Mouse (Mus musculus): ENCODE data around the gene Rcsd1. TPM values are rescaled to one million over a fixed set of nuclear protein-coding genes. Genes with fewer than 3 reads are reported as not detected.
A peak's percentile ranks its signal among the peaks of the same experiment; 100 is the strongest.

The Rcsd1 gene
- total and polyA plus RNA-seq, 3 experiments = 22.7 to 81.1 (median 35.7) TPM

DNA sequence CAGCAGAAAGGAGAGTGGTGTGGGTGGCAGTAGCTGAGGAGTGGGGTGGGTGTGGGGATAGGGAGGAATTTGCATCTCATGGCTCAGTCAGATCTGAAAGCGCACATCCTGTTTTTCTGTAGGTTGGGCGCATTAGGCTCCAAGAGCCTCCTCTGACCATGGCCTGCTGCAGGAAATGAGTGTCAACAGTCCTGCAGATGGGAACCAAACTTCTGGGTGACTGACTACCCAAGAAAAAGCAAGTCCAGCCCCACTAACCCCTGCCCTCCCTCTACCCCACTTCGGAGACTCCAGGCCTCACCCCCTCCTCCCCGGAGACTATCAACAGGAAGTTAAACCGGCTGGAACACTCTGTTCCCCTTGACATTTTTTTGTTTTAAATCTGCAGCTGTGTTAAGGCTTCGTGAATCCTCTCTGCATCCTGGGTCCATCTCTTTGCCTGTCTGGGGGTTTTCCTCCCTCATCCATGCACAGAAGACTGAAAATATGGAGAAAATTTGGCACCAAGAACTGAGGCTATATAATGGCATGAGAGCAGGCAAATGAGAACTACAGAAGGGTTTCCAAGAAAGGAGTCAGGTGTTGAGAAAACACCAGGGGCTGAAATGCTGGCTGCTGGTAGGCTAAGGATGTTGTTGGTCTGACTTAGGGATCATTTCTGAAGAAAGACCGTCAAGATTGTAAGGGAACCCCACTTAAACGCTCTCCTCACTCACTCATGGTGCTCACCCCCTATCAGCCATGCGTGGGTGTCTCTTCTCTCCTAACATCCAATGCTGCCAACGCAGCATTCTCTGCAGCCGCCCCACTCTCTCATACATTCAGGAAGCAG, 8.4 kb upstream of the Rcsd1 start:
- H3K4me3 ChIP-seq (replicated peaks in 1 of 3; ENCODE audit: low read depth in 2 of 3, low read length in 2 of 3, poor library complexity in 1 of 3) = peak overlapping the region; percentile 28 to 40 (median 37)
- dilution Hi-C loops (cut with MboI; ENCODE audit: extremely low pct_ligation_motif_present, extremely low pct_unique_long_range_greater_than_20kb, low sequenced_read_pairs) (no loop called here), in situ Hi-C loops (cut with MboI; ENCODE audit: low pct_ligation_motif_present, low pct_unique_long_range_greater_than_20kb, low sequenced_read_pairs) (no loop called here)
- DNase-seq (ENCODE audit: extremely low read depth) = peak; percentile 76
- peak overlapping the region; percentile 21 for H3K9ac ChIP-seq (ENCODE audit: insufficient read depth, low read depth)
- H3K27ac ChIP-seq (ENCODE audit: insufficient read depth, low read depth) = peak overlapping the region; percentile 56
- TF ChIP-seq MAX (IDR thresholded peaks at IDR 0.05; ENCODE audit: low read length) = no peak; the same call in none of the 2 replicates
- TF ChIP-seq ETS1 (conservative IDR thresholded peaks at IDR 0.05; ENCODE audit: low read depth, low read length) = no peak
- no peak for TF ChIP-seq ZC3H11A (IDR thresholded peaks at IDR 0.05; ENCODE audit: low read depth, low read length)
- no peak for TF ChIP-seq NELFE (IDR thresholded peaks at IDR 0.05; ENCODE audit: low read depth, low read length)
- no peak for TF ChIP-seq USF2 (conservative IDR thresholded peaks at IDR 0.05; ENCODE audit: low read depth, low read length)
- TF ChIP-seq SMC3 (IDR thresholded peaks at IDR 0.05; ENCODE audit: low read depth, low read length) = no peak
- peak; percentile 51; the same call in 1 of the 2 replicates for TF ChIP-seq TBP (conservative IDR thresholded peaks at IDR 0.05; ENCODE audit: low read depth, low read length)
- no peak for TF ChIP-seq RCOR1 (conservative IDR thresholded peaks at IDR 0.05; ENCODE audit: low read depth, low read length)
- no peak for TF ChIP-seq CTCF (conservative IDR thresholded peaks at IDR 0.05 in 1 of 2, IDR thresholded peaks at IDR 0.05 in 1 of 2; ENCODE audit: low read depth in 2 of 2, low read length in 2 of 2)
- TF ChIP-seq MAZ (IDR thresholded peaks at IDR 0.05; ENCODE audit: low read depth, low read length) = peak; percentile 66
- TF ChIP-seq POLR2AphosphoS2 (IDR thresholded peaks at IDR 0.05; ENCODE audit: low read depth, low read length) = no peak
- no peak for TF ChIP-seq SIN3A (IDR thresholded peaks at IDR 0.05; ENCODE audit: low read length)
- TF ChIP-seq RAD21 (IDR thresholded peaks at IDR 0.05; ENCODE audit: low read depth, low read length) = no peak; the same call in 1 of the 2 replicates
- TF ChIP-seq JUN (IDR thresholded peaks at IDR 0.05; ENCODE audit: insufficient read depth, low read depth, low read length) = no peak
- TF ChIP-seq IRF4 (IDR thresholded peaks at IDR 0.05; ENCODE audit: low read depth, low read length) = peak; percentile 49
- peak; percentile 57; the same call in 1 of the 2 replicates for TF ChIP-seq EP300 (IDR thresholded peaks at IDR 0.05; ENCODE audit: low read length)
- TF ChIP-seq UBTF (IDR thresholded peaks at IDR 0.05; ENCODE audit: low read depth, low read length) = no peak
- TF ChIP-seq CHD1 (IDR thresholded peaks at IDR 0.05; ENCODE audit: low read depth, low read length) = no peak
- no peak for TF ChIP-seq MYC (IDR thresholded peaks at IDR 0.05; ENCODE audit: low read depth, low read length)
- no peak for TF ChIP-seq MEF2A (IDR thresholded peaks at IDR 0.05; ENCODE audit: borderline replicate concordance, low read depth, low read length)
- peak; percentile 57 for TF ChIP-seq POLR2A (IDR thresholded peaks at IDR 0.05; ENCODE audit: low read depth, low read length)
- peak; percentile 54; the same call in 1 of the 2 replicates for TF ChIP-seq TCF12 (IDR thresholded peaks at IDR 0.05; ENCODE audit: low read depth, low read length)
- TF ChIP-seq BHLHE40 (IDR thresholded peaks at IDR 0.05; ENCODE audit: low read depth, low read length) = 0 out of 2 replicates have a peak, but pooled peaks have one; percentile 36
- peak; percentile 64 for TF ChIP-seq CHD2 (IDR thresholded peaks at IDR 0.05; ENCODE audit: low read length)
- TF ChIP-seq PAX5 (IDR thresholded peaks at IDR 0.05; ENCODE audit: low read length) = no peak
- TF ChIP-seq JUND (conservative IDR thresholded peaks at IDR 0.05; ENCODE audit: low read depth, low read length) = no peak
- peak; percentile 71 for TF ChIP-seq ZNF384 (IDR thresholded peaks at IDR 0.05; ENCODE audit: low read depth, low read length)
- TF ChIP-seq NRF1 (IDR thresholded peaks at IDR 0.05; ENCODE audit: low read depth, low read length) = no peak
- peak; percentile 18; the same call in 1 of the 2 replicates for TF ChIP-seq MXI1 (IDR thresholded peaks at IDR 0.05; ENCODE audit: low read depth, low read length)
- no peak for TF ChIP-seq USF1 (IDR thresholded peaks at IDR 0.05; ENCODE audit: low read depth, low read length)
- TF ChIP-seq ZKSCAN1 (IDR thresholded peaks at IDR 0.05; ENCODE audit: borderline replicate concordance, low read depth, low read length) = no peak
- no peak for TF ChIP-seq KAT2A (IDR thresholded peaks at IDR 0.05; ENCODE audit: insufficient replicate concordance, low read length)
- TF ChIP-seq MAFK (IDR thresholded peaks at IDR 0.05; ENCODE audit: insufficient replicate concordance, low read length) = 0 out of 2 replicates have a peak, but pooled peaks have one; percentile 30
- no peak for TF ChIP-seq ZMIZ1 (IDR thresholded peaks at IDR 0.05; ENCODE audit: low read depth, low read length)
- no peak for TF ChIP-seq HCFC1 (IDR thresholded peaks at IDR 0.05; ENCODE audit: low read depth, low read length)
- peak; percentile 45; the same call in 1 of the 2 replicates for TF ChIP-seq ELF1 (IDR thresholded peaks at IDR 0.05; ENCODE audit: low read depth, low read length)
- no peak for TF ChIP-seq E2F4 (IDR thresholded peaks at IDR 0.05; ENCODE audit: insufficient replicate concordance, low read depth, low read length)
- TF ChIP-seq GABPA (IDR thresholded peaks at IDR 0.05; ENCODE audit: insufficient replicate concordance, low read depth, low read length) = no peak
- peak overlapping the region; percentile 76 for H3K4me2 ChIP-seq (ENCODE audit: insufficient read depth, low read depth, poor library complexity, severe bottlenecking)
- no peaks in the 10 kb centered on the region for H3K36me3 ChIP-seq (replicated peaks in 1 of 2; ENCODE audit: control insufficient read depth in 1 of 2, insufficient read depth in 1 of 2, low read length in 1 of 2)
- H3K9me3 ChIP-seq (replicated peaks; ENCODE audit: low read length) = no peaks in the 10 kb centered on the region
- H3K79me2 ChIP-seq (replicated peaks; ENCODE audit: control insufficient read depth, extremely low read depth, insufficient read depth, poor library complexity, severe bottlenecking) = no peaks in the 10 kb centered on the region
- H3K27me3 ChIP-seq (replicated peaks) = no peaks in the 10 kb centered on the region
- H3K4me1 ChIP-seq (ENCODE audit: control insufficient read depth in 1 of 2, insufficient read depth in 2 of 2) = peaks cover 14 to 46% of the 10 kb centered on the region in 2 experiments
